Mouse (Mus musculus) heart, embryonic 14.5 days (tissue): ENCODE measurements around the gene Tomm70a. TPM values are rescaled to one million over a fixed set of nuclear protein-coding genes. Genes with fewer than 3 reads are reported as not detected.

ENCODE experiments used
- ATAC-seq: fragments of 200-750 bp; cut with Nextera tagmentation; 2 replicates; pipeline ENCODE4 v1.8.0; 2017; ENCODE audit warnings: low read depth, moderate TSS enrichment; ENCODE audit not compliant: insufficient number of reproducible peaks, insufficient read depth, low FRiP score
- H3K27ac ChIP-seq, 2 experiments: fragments of 200-500 bp in 1 of 2; fragments of 300-500 bp in 1 of 2; sonication (generic) in 1 of 2; replicated peaks in 1 of 2; 2 replicates each; pipeline ENCODE4 v1.5.1; 2012 to 2014; ENCODE audit warnings: low read depth in 2 of 2, low read length in 2 of 2, control low read depth in 1 of 2, mild to moderate bottlenecking in 1 of 2, mixed read lengths in 1 of 2; ENCODE audit not compliant: control insufficient read depth in 1 of 2, insufficient read depth in 1 of 2
- H3K27me3 ChIP-seq: fragments of 300-500 bp; sonication (generic); 2 replicates; pipeline ENCODE4 v1.6.1; 2014; ENCODE audit warnings: mild to moderate bottlenecking, low read length, control low read depth; ENCODE audit not compliant: control insufficient read depth, insufficient read depth
- H3K36me3 ChIP-seq: fragments of 300-500 bp; sonication (generic); 2 replicates; pipeline ENCODE4 v1.6.1; 2014; ENCODE audit warnings: mild to moderate bottlenecking, control low read depth, low read length, mixed read lengths; ENCODE audit not compliant: control insufficient read depth, insufficient read depth
- H3K4me1 ChIP-seq, 2 experiments: fragments of 200-500 bp in 1 of 2; fragments of 300-500 bp in 1 of 2; sonication (generic) in 1 of 2; 2 replicates each; pipeline ENCODE4 v1.6.1; 2012 to 2014; ENCODE audit warnings: low read length in 2 of 2, control low read depth in 1 of 2, mixed read lengths in 1 of 2; ENCODE audit not compliant: control insufficient read depth in 2 of 2, insufficient read depth in 2 of 2
- H3K4me2 ChIP-seq: fragments of 300-500 bp; sonication (generic); 2 replicates; pipeline ENCODE4 v1.6.1; 2014; ENCODE audit warnings: mild to moderate bottlenecking, low read length
- H3K4me3 ChIP-seq, 2 experiments: fragments of 200-500 bp in 1 of 2; fragments of 300-500 bp in 1 of 2; sonication (generic) in 1 of 2; 2 replicates each; pipeline ENCODE4 v1.5.1; 2012 to 2014; ENCODE audit warnings: low read length in 2 of 2, mild to moderate bottlenecking in 2 of 2, control low read depth in 1 of 2, low read depth in 1 of 2, moderate library complexity in 1 of 2; ENCODE audit not compliant: control insufficient read depth in 1 of 2, insufficient read depth in 1 of 2
- H3K9ac ChIP-seq: fragments of 300-500 bp; sonication (generic); 2 replicates; pipeline ENCODE4 v1.6.1; 2014; ENCODE audit warnings: mild to moderate bottlenecking, low read length
- H3K9me3 ChIP-seq: fragments of 300-500 bp; sonication (generic); 2 replicates; pipeline ENCODE4 v1.6.1; 2016; ENCODE audit warnings: low read length, control low read depth; ENCODE audit not compliant: control insufficient read depth
- WGBS: fragments of 180-500 bp; shearing (Covaris S2); extraction: QIAGEN DNeasy Blood & Tissue Kit; methylation state at CpG from one replicate; pipeline ENCODE4 v1.1.7; 2014; 5-methylcytosine and 5-hydroxymethylcytosine counted together
- polyA plus RNA-seq: library from polyadenylated mRNA; unstranded; fragments of >200 nt; fragmentation: Nextera tagmentation; extraction: Ambion mirVana; gene quantifications from 2 replicates; pipeline ENCODE4 v1.2.1, GENCODE M21; 2014

The Tomm70a gene
- polyA plus RNA-seq, 1 experiment from 2014 or later = 51.6 TPM

- Histone ChIP-seq H3K9me3 (no peaks in the 10 kb centered on the region), H3K9ac (no peak overlapping the region), H3K36me3 (no peaks in the 10 kb centered on the region), H3K4me3 (no peak overlapping the region), H3K4me1 (no peaks in the 10 kb centered on the region), H3K27me3 (no peaks in the 10 kb centered on the region), H3K27ac (no peak overlapping the region), H3K4me2 (no peak overlapping the region)
- whole genome bisulfite sequencing = 83% methylated on average over 1 of the region's 1 CpGs
- no peak for ATAC-seq
Measured at GRCm38 (mm10) chr16:57101174-57101573, 20.3 kb upstream of the Tomm70a start.

GRCm38 (mm10) chr16:57106185-57106960, 15.1 kb upstream of the Tomm70a start:
- Histone ChIP-seq H3K36me3 (no peaks in the 10 kb centered on the region), H3K4me1 (no peaks in the 10 kb centered on the region), H3K4me3 (no peak overlapping the region), H3K27me3 (no peaks in the 10 kb centered on the region), H3K4me2 (no peak overlapping the region), H3K9ac (no peak overlapping the region), H3K9me3 (no peaks in the 10 kb centered on the region), H3K27ac (no peak overlapping the region)
- 59% methylated on average over 5 of the region's 5 CpGs for WGBS
- ATAC-seq = no peak

GRCm38 (mm10) chr16:57116066-57116465, 5.4 kb upstream of the Tomm70a start:
- Histone ChIP-seq H3K9me3 (no peaks in the 10 kb centered on the region), H3K36me3 (no peaks in the 10 kb centered on the region), H3K4me1 (no peaks in the 10 kb centered on the region), H3K4me3 (no peak overlapping the region), H3K9ac (no peak overlapping the region), H3K27me3 (no peaks in the 10 kb centered on the region; the same call in 1 of the 2 replicates), H3K4me2 (no peak overlapping the region), H3K27ac (no peak overlapping the region)
- no peak for ATAC-seq

- Histone ChIP-seq H3K4me2 (no peak overlapping the region), H3K9me3 (no peaks in the 10 kb centered on the region), H3K27me3 (no peaks in the 10 kb centered on the region; the same call in 1 of the 2 replicates), H3K4me1 (peaks cover 0 to under 1% of the 10 kb centered on the region in 2 experiments; a peak in 1 of 4 replicates), H3K36me3 (no peaks in the 10 kb centered on the region), H3K4me3 (no peak overlapping the region), H3K27ac (no peak overlapping the region), H3K9ac (no peak overlapping the region)
- ATAC-seq = no peak
- WGBS = 75% methylated on average over 2 of the region's 2 CpGs
Measured at GRCm38 (mm10) chr16:57117562-57117961, 3.9 kb upstream of the Tomm70a start.

GRCm38 (mm10) chr16:57121816-57122415, 413 bp downstream of the Tomm70a start:
- H3K4me2 ChIP-seq = peak overlapping the region; percentile 83
- H3K4me1 ChIP-seq = peaks cover 3 to 17% of the 10 kb centered on the region in 2 experiments; a peak in 3 of 4 replicates
- H3K27me3 ChIP-seq = no peaks in the 10 kb centered on the region
- H3K9me3 ChIP-seq = no peaks in the 10 kb centered on the region
- peak overlapping the region; percentile 86 to 93 for H3K4me3 ChIP-seq
- peak overlapping the region; percentile 96 for H3K9ac ChIP-seq
- under 1% methylated on average over 58 of the region's 59 CpGs for WGBS
- peak overlapping the region; percentile 81 to 94 for H3K27ac ChIP-seq
- 0 out of 2 replicates have a peak, but pooled peaks have one; percentile 2 for ATAC-seq
- H3K36me3 ChIP-seq = no peaks in the 10 kb centered on the region

- H3K9me3 ChIP-seq = no peaks in the 10 kb centered on the region
- H3K27me3 ChIP-seq = no peaks in the 10 kb centered on the region
- peak overlapping the region; percentile 83 for H3K4me2 ChIP-seq
- H3K36me3 ChIP-seq = no peaks in the 10 kb centered on the region
- H3K9ac ChIP-seq = peak overlapping the region; percentile 96
- no peak for ATAC-seq
- WGBS = 32% methylated on average over 6 of the region's 6 CpGs
- peaks cover 3 to 22% of the 10 kb centered on the region in 2 experiments; a peak in 3 of 4 replicates for H3K4me1 ChIP-seq
- H3K27ac ChIP-seq = 0 out of 4 replicates have a peak overlapping the region, but pooled peaks of 1 of the 2 experiments have one; percentile 94
- peak overlapping the region; percentile 86 to 93; a peak in 3 of 4 replicates for H3K4me3 ChIP-seq
Measured at GRCm38 (mm10) chr16:57122682-57123445, 1.4 kb downstream of the Tomm70a start.

- Histone ChIP-seq H3K9ac (no peak overlapping the region), H3K9me3 (no peaks in the 10 kb centered on the region), H3K4me3 (no peak overlapping the region), H3K27ac (no peak overlapping the region), H3K4me1 (peaks cover 3 to 22% of the 10 kb centered on the region in 2 experiments; a peak in 3 of 4 replicates), H3K27me3 (no peaks in the 10 kb centered on the region), H3K4me2 (no peak overlapping the region), H3K36me3 (no peaks in the 10 kb centered on the region)
- no peak for ATAC-seq
- 61% methylated on average over 4 of the region's 4 CpGs for WGBS
Measured at GRCm38 (mm10) chr16:57126268-57126667, 4.8 kb downstream of the Tomm70a start.
